Mouse (Mus musculus): Measurements from ENCODE around the gene Gm6377.

- TF ChIP-seq CTCF (IDR thresholded peaks at IDR 0.05; ENCODE audit: low read depth, low read length) (peak; percentile 12; the same call in 1 of the 2 replicates), POLR2A (IDR thresholded peaks at IDR 0.05; ENCODE audit: extremely low read depth, insufficient read depth, low read length) (no peak)
These were observed 41.6 kb downstream of the Gm6377 start for GRCm38 (mm10) chrX:109238163-109238562.
